Mouse (Mus musculus): Measurements from ENCODE around the gene Mpdu1. TPM values are rescaled to one million over a fixed set of nuclear protein-coding genes. Genes with fewer than 3 reads are reported as not detected.

The Mpdu1 gene
- polyA plus RNA-seq, 1 experiment from 2014 or later: 75.2 TPM

GRCm38 (mm10) chr11:69692196-69692811, 29.9 kb upstream of the Mpdu1 start:
- DNase-seq (ENCODE audit: low spot score): no peak

DNA sequence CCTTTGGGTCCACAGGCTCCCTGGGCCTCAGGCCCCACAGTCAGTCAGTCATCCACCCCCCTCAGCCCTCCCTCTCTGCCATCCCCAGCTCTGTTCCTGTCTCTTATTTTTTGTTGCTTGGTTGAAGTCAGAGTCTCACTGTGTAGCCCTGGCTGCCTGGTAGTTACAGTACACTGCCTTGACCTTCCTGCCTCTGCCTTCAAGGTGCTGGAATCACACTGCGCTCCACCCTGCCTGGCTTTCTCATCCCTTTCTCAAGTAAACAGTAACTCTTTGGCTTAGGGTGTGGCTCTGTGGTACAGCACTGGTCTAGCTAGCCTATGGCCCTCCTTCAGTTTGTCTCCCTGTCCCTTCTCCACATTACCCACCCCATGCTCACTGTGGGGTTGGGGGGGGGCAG, 27.4 kb upstream of the Mpdu1 start:
- no peak for DNase-seq (ENCODE audit: low spot score)

DNA sequence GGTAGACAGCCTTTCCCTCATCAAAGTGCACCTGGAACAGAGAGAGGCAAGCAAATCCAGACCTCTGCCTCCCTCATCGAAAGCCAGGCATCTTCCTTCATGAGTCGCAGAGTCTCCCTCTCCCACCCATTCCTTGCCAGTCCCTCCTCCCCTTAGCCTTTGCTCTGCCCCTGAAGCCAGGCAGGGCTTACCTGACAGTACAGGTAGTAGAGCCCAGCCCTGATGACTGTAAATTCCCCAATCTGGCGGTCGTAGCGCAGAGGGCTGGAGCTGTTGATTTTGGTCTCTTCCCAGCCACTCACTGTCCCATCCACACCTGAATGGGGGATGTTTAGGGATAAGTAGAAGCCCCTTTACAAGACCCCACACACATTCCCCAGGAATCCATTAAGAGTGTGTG, 24.6 kb upstream of the Mpdu1 start:
- DNase-seq (ENCODE audit: low spot score): no peak

GRCm38 (mm10) chr11:69686377-69686776, 23.9 kb upstream of the Mpdu1 start:
- no peak for DNase-seq (ENCODE audit: low spot score)

DNA sequence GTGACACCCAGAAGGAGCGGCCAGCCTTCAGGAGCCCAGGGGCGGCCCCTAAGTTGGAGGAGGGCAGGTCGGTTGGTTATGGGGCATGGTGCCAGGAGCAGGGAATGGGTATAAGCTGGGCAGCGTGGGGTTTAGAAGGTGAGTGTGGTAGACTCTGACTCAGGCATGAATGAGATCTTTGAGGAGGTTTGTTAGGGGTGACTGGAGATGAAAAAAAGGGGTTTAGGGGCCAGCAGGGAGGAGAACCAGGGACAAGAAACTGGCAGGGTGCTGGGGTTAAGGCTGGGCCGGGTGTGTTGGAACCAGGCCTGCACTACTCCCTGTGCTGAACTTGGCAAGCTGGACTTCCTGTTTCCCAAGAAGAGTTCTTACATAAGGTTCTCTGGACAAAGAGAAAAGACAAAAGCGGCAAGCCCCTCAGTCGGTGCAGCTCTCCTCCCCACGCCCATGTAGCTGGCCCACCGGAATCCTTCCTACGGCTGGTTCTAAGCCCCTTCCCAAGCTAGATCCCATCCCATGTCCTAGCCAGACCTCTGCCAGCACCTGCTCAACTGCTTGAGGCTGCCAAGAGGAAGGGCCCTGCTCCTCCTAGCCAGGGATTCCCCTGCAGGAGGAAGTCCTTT, 23.2 kb upstream of the Mpdu1 start, which contains the start of gene Tnfsf13:
Gene Tnfsf13 (minus strand): TSS at position 259 of the 623 bp plus-strand sequence.
- no peak for DNase-seq (ENCODE audit: low spot score)

DNA sequence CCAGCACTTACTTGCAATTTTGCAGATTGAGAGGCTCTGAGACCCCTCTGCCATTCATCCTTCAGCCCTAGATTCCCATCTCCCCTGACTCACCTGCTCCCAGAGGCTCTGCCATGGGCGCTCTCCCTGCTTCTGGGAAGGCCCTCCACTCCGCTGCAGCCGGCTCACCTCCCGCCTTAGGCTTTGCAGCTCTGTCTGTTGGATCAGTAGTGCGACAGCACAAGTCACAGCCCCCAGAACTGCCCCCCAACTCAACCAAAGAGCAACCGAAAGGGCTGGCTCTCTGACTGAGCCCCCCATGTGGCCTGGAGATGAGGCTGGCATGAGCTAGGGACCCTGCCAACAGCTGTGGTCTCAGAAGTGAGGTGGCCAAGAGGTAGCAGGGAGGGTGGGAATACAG, 22.5 kb upstream of the Mpdu1 start:
- DNase-seq (ENCODE audit: low spot score): no peak

- no peak for DNase-seq (ENCODE audit: low spot score)
Observed at GRCm38 (mm10) chr11:69684128-69684745, 21.8 kb upstream of the Mpdu1 start.

DNA sequence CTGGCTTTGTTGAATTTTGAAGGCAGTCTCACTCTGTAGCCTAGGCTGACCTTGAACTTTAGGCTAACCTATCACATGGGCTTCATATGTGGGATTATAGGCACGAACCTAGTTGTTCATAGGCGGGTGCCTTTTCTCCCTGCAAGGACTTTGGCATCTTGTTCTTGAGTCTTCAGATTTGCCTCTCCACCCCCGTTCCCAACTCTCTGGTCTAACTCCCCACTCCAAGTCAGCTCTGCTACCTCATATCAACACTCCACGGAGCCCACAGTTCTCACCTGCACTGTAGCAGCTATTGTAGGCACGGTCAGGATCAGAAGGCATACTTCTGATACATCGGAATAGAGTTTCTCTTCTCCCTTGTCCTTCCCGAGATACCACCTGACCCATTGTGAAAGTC, 21.1 kb upstream of the Mpdu1 start:
- no peak for DNase-seq (ENCODE audit: low spot score)

- peak; percentile 89 for DNase-seq (ENCODE audit: low spot score)
Observed at GRCm38 (mm10) chr11:69682840-69683533, 20.5 kb upstream of the Mpdu1 start.

DNA sequence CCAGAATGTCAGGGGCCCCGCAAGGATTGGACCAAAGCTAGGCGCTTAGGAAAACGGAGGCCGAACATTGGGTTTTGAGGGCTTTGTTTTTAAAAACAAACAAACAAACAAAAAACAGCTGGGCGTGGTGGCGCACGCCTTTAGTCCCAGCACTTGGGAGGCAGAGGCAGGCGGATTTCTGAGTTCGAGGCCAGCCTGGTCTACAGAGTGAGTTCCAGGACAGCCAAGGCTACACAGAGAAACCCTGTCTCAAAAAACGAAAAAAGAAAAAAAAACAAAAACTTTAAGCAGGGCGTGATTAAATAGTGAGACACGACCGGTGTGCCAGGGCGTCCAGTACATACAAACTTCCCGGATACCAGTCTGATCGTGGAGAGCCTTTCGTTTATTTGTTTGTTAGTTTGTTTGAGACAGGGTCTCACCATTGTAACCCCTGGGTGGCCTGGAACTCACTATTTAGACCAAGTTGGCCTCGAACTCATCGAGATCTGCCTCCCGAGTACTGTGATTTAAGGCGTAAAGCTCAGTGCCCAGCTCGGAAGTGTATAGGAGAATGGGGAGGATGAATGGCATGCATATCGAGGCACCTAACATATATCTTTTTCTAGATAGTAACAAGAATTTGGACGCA, 19.9 kb upstream of the Mpdu1 start:
- DNase-seq (ENCODE audit: low spot score): no peak

GRCm38 (mm10) chr11:69681314-69682208, 19.1 kb upstream of the Mpdu1 start, which contains the start of gene Senp3:
TSS of gene Senp3 (minus strand) at chr11:69682084.
- DNase-seq (ENCODE audit: low spot score): peak; percentile 97

DNA sequence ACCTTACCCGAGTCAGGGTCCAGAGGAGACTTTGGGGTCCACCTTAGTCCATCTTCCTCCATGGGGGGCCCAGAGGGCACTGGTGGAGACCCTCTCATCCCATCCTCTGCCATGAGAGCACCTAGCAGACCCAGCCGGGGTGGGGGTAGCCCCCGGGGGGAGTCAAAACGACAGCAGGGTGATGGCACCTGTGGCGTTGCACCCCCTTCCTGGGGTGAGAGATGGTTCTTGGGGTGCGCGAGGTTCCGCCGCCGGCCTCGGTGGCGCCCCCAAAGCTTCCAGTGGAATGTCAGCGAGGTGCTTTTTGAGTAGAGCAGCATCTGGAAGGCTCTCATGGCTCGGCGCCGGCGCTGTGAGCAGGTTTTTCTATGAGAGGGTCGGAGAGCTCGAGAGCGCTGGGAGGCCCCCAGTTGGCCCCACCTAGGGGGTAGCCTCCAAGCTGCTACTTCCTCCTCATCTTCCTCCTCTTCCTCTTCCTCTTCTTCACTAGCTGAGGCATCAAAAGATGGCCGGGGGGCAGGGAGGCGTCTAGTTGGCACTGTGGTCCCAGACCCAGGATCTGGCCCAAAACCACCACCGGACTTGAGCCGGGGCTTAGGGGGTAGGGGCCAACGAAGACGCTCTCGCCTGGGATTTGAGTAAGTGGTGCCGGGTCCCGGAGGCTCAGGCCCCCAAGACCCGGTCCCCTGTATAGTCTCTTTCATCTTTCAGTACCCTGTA, 17.9 kb upstream of the Mpdu1 start:
- no peak for DNase-seq (ENCODE audit: low spot score)

- no peak for DNase-seq (ENCODE audit: low spot score)
Observed at GRCm38 (mm10) chr11:69679144-69679543, 16.7 kb upstream of the Mpdu1 start.

GRCm38 (mm10) chr11:69672211-69672706, 9.8 kb upstream of the Mpdu1 start, which contains the start of gene Eif4a1:
TSS of gene Eif4a1 (minus strand) at chr11:69672423.
- peak; percentile 100 for DNase-seq (ENCODE audit: low spot score)

DNA sequence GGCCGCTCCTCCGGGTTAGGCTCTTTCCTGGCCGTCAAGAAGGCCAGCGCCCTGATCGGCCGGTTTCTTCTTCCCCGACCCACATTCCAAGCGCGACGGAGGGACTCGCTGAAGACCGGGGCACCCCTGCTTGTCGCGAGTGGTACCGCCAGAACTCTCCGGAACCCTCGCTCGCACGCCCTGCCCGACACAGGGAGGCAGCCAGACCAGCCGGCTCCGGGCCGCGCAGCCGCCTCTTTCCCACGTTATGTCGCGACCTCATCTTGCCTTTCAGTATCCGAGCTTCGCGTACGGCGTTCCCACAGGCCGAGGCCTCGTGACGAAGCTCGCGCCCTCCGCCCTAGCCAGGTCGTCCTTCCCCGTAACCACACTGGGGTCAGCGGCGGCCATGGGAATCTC, 9.3 kb upstream of the Mpdu1 start:
- no peak for DNase-seq (ENCODE audit: low spot score)

GRCm38 (mm10) chr11:69670786-69671725, 8.6 kb upstream of the Mpdu1 start:
- DNase-seq (ENCODE audit: low spot score): peak; percentile 98

GRCm38 (mm10) chr11:69666665-69667005, 4.2 kb upstream of the Mpdu1 start:
- no peak for DNase-seq (ENCODE audit: low spot score)

- peak; percentile 54 for DNase-seq (ENCODE audit: low spot score)
Observed at GRCm38 (mm10) chr11:69665961-69666664, 3.7 kb upstream of the Mpdu1 start, which contains the start of gene Cd68. TSS of gene Cd68 (minus strand) at chr11:69666153.
